Mouse (Mus musculus): ENCODE measurements around the gene Gm10644.

GRCm38 (mm10) chr8:83898456-83898855 lies 56.5 kb downstream of the Gm10644 start:
- TF ChIP-seq CTCF (conservative IDR thresholded peaks at IDR 0.05; ENCODE audit: low read length) (no peak), NANOG (IDR thresholded peaks at IDR 0.05; ENCODE audit: borderline replicate concordance, low read length) (no peak)
